Mouse (Mus musculus): ENCODE measurements around the gene Cenpe. TPM values are rescaled to one million over a fixed set of nuclear protein-coding genes. Genes with fewer than 3 reads are reported as not detected.

Cenpe gene
- total RNA-seq, 2 experiments from 2014 or later = 5.0 to 6.1 TPM

DNA sequence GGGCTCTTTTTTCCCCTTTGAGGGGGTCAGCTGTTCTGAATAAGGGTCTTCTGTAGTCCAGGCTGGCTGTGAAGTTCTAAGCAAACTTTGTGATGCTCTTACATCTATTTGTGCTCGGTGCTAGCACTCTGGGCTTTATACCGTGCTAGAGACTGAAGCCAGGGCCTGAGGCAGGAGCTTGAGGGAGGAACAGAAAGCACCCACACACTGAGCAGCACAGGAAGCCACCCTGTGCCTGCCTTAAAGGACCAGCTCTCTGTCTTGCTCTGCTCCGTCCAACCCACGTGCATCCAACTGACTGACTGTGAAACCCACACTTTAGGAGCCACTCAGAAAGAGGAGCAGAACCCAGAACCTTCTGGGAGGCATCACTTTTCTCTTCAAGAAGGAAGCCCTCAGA, 67.8 kb downstream of the Cenpe start:
- DNase-seq (ENCODE audit: low spot score in 2 of 2) = no peak

DNA sequence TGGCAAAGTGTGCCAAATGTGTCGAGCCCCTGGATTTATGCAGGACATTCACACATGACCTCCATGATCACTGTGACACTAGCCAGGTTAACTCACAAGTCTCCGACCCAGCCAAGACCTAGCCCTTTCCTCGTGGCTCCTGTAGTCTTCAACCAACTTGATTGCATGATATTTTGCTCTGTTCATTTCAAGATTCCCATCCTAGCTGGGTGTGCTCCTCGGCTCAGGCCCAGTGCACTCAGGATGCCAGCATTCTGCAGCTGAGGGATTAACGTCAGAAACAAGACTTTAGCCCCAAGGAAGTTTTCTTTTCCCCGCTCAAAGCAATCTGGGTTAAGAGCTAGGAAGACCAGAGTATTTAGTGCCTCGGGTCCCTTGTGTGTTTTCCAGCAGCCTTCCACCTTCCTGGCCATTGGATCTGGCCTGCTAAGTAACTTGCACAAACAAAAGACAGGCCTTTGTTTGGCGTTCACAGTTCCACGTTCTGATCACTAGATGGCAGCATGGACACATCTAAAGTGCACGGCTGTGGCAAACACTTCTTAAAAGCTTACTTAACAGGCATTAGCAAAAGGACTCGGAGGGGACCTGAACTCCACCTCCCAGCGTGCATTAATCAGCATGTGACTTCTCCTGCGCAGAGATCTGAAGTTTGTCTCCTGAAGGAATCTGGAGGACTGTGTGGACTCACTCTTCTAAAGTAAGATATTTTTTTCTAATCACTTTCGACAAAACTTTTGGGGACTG, 68.5 kb downstream of the Cenpe start, which contains the start of gene Bdh2:
Gene Bdh2, plus strand, starts transcription at position 553 of the 747 bp plus-strand sequence.
- peak; percentile 81 to 84 for DNase-seq (ENCODE audit: low spot score in 2 of 2)

GRCm38 (mm10) chr3:135281701-135282100, 69.4 kb downstream of the Cenpe start:
- DNase-seq (ENCODE audit: low spot score in 2 of 2) = no peak

GRCm38 (mm10) chr3:135285256-135285655, 72.9 kb downstream of the Cenpe start:
- no peak for DNase-seq (ENCODE audit: low spot score in 2 of 2)

GRCm38 (mm10) chr3:135285807-135286206, 73.5 kb downstream of the Cenpe start:
- DNase-seq (ENCODE audit: low spot score in 2 of 2) = no peak

GRCm38 (mm10) chr3:135288138-135288750, 75.9 kb downstream of the Cenpe start:
- DNase-seq (ENCODE audit: low spot score in 2 of 2) = no peak

DNA sequence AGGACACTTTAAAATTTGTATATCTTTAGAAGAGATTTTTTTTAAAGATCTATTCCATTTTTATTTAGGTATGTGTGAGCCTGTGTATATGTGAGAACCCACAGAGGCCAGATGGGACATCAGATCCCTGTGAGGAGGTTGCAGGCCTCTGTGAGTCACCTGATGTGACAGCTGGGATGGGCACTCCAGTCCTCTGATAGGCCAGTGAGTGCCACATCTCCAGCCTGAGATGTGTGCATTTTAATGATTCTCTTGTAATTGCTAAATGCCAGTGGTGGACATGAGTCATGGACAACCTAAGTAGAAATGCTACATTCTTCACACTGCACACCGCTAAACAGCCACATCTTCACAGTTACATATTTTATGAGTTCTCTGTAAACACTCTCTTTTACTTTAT, 76.8 kb downstream of the Cenpe start:
- DNase-seq (ENCODE audit: low spot score in 2 of 2) = no peak

DNA sequence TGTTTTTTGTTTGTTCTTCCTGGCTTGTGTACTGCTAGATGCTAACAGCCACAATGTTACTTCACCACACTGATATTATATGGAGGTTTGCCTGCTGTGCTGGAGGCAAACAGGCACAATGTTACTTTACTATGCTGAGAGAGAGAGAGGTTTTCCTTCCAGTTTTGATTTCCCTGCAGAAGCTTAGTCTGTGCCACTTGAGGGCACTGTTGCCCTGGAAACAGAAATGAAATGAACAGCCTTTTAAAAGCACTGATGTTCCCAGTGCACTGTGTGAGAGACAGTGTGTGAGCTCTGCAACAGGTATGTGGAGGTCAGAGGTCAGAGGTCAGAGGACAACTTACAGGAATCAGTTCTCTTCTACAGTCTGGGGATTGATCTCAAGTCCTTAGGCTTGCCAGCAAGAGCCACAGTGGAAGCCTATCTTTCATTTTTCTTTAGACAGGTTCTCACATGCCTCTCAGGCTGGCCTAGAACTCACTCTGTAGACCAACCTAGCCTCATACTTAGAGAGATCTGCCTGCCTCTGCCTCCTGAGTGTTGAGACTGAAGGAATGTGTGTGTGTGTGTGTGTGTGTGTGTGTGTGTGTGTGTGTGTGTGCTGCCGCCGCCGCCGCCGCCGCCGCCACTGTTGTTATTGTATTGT, 78.0 kb downstream of the Cenpe start:
- DNase-seq (ENCODE audit: low spot score in 2 of 2) = peak; percentile 66 to 75

DNA sequence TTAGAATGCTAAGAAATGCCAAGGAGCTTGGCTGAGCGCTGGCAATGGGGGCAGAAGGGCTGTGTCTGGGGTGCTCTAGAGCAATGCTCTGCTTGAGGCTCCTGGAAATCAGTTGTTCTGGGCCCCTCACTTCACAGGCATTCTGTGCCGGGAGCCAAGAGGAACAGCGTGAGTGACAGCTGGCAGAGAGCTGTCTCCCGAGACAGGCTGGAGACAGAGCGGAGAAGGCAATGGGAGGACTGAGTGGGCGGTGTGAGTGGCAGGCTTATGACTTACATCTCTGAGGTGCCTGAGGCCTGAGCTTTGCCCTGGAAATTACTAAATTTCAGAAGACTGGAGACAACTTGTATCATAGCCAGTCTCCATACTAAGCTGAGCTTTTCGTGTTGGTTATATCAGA, 81.4 kb downstream of the Cenpe start:
- peak in 1 of 2 experiments; percentile 37 for DNase-seq (ENCODE audit: low spot score in 2 of 2)

DNA sequence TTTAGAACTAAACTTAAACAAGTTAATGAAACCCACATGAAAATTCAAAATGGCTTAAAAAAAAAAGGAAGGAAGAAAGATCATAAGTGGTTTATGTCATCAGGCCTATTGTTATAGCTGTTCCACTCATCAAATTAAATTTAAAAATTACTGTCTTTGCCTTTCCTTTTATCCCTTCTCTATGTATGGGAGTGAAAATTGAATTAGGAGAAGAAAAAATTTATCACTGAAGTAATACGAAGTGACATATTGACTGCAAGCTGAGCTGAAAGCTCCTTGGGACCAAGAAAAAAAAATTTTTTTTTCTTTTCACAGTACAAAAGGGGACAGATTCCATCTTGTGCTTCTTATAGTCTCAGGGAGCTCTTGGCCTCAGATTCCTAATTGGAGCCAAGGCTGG, 83.2 kb downstream of the Cenpe start:
- DNase-seq (ENCODE audit: low spot score in 2 of 2) = no peak

- DNase-seq (ENCODE audit: low spot score in 2 of 2) = no peak
Observed at GRCm38 (mm10) chr3:135298560-135298959, 86.2 kb downstream of the Cenpe start.

GRCm38 (mm10) chr3:135300081-135300480, 87.7 kb downstream of the Cenpe start:
- DNase-seq (ENCODE audit: low spot score in 2 of 2) = no peak

DNA sequence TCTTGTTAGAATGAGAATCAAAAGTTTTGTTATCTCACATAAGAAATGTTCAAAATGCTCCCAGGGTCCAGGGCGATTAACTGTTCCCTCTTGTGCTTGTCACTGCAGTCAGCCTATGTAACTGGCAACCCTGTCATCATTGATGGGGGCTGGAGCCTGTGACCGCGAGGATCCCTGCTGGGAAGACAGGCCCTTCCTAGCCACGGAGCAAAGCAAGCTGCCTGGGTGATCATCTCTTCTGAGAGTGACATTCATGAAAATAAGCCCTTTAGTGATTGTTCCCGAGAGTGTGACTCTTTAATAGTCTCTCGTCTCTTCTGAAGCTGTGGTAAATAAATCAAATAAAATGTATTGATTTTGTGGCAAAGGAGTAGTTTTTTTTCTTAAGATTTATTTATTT, 91.7 kb downstream of the Cenpe start:
- DNase-seq (ENCODE audit: low spot score in 2 of 2) = no peak

GRCm38 (mm10) chr3:135304566-135304965, 92.2 kb downstream of the Cenpe start:
- DNase-seq (ENCODE audit: low spot score in 2 of 2) = no peak

- DNase-seq (ENCODE audit: low spot score in 2 of 2) = peak in 1 of 2 experiments; percentile 23
Observed at GRCm38 (mm10) chr3:135307411-135308259, 95.3 kb downstream of the Cenpe start, which contains the start of gene Slc9b2. Gene Slc9b2 (plus strand): TSS chr3:135307700.

DNA sequence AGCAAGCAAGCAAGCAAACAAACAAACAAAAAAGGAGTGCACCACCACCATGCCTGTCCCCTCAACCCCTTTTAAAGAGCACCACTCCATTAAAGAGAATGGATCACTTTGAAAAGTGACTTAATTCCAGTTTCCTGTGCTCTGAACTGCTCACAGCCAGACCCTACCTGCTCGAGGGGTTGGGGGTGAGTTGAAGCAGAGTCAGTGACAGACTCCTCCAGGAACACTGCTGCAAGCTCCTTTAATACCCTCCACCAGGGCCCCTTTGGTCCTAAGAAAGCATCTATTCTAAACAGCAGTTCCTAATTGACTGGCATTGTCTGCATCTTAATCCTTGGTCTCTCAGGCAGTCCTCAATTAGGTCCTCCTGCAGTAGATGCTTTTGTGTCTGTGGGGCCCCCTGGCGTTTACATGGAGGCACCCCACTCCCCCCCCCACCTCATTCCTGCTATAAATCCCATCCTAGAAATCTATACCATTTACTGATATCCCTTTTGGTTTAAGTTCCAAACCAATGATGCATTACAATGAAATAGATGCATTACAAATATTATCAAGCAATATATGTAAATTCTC, 100.7 kb downstream of the Cenpe start:
- DNase-seq (ENCODE audit: low spot score in 2 of 2) = no peak

GRCm38 (mm10) chr3:135313727-135314126, 101.4 kb downstream of the Cenpe start:
- DNase-seq (ENCODE audit: low spot score in 2 of 2) = no peak

- no peak for DNase-seq (ENCODE audit: low spot score in 2 of 2)
Observed at GRCm38 (mm10) chr3:135314811-135315210, 102.5 kb downstream of the Cenpe start.

DNA sequence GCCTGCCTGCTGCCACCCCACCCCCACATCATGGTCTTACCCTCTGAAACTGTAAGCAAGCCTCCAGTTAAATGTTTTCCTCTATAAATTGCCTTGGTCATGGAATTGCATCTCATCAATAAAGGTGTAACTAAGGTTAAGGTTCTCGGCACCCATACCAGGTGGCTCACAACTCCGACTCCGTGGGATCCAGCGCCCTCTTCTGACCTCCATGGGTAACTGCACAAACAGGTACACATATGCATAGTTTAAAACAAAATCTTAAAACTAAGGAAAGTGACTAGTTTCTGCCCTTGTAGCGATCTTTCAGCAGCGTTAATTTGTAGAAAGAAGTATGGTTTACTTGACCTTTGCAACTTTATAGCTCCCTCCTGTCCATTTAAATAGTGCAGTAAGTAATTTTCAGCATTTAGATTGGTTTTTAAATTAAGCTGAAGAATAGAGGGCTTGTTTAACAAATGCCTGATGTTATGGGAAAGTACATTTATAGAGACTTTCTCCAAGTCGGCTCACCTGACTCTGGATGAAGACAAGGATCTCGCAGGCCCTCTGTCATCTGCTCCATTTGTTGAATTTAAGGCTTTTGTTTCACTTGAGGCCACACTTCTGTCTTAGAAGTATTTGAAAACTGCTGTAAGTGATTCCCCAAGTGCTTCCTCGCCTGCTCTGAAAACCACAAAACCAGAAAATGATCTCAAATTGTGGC, 103.5 kb downstream of the Cenpe start:
- DNase-seq (ENCODE audit: low spot score in 2 of 2) = no peak

DNA sequence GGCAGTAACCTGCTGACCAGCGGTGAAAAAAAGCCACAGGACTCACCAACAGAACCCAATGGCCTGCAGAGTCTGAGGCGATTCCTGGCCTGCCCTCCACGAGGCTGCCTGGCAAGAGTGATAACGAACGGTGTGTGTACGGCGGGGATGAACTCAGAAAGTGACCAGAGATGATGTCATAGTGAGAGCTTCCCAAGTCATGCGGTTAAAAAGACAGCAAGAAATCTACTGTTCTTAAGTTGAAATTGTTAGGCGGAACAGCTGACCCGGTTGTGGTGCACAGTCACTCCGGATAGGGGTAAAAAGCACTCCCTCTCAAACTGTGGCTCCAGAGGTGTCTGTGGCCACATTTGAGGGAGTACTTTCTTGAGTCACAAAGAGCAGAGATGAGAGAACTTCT, 106.0 kb downstream of the Cenpe start:
- DNase-seq (ENCODE audit: low spot score in 2 of 2) = no peak
